Mouse (Mus musculus) intestine, embryonic 14.5 days (tissue): ENCODE measurements at regions not wholly inside any gene's neighbourhood (a gene's known extent, or its start where the extent isn't known, plus 50 kb on each side); places are given as distances from the start of the nearest gene placed in this dataset.

Experiments
- ATAC-seq: fragments of 200-750 bp; cut with Nextera tagmentation; replicated peaks from 2 replicates; pipeline ENCODE4 v1.8.0; 2017; ENCODE audit warnings: low read depth, moderate number of reproducible peaks, moderate TSS enrichment, moderate library complexity; ENCODE audit not compliant: low FRiP score, low TSS enrichment
- DNase-seq: peaks from one replicate; pipeline ENCODE4 v3.0.0-alpha.2; 2018; ENCODE audit warnings: low spot score
- H3K27ac ChIP-seq: fragments of 300-500 bp; sonication (generic); 2 replicates; pipeline ENCODE4 v1.5.1; 2014; ENCODE audit warnings: low read depth, mild to moderate bottlenecking, control low read depth
- H3K27me3 ChIP-seq: fragments of 300-500 bp; sonication (generic); replicated peaks from 2 replicates; pipeline ENCODE4 v1.6.1; 2014; ENCODE audit warnings: low read length, control low read depth; ENCODE audit not compliant: control insufficient read depth, insufficient read depth
- H3K36me3 ChIP-seq: fragments of 300-500 bp; sonication (generic); 2 replicates; pipeline ENCODE4 v1.6.1; 2014; ENCODE audit warnings: low read length, control low read depth; ENCODE audit not compliant: control insufficient read depth, insufficient read depth
- H3K4me1 ChIP-seq: fragments of 300-500 bp; sonication (generic); replicated peaks from 2 replicates; pipeline ENCODE4 v1.6.1; 2014; ENCODE audit warnings: low read length, control low read depth, mixed read lengths; ENCODE audit not compliant: control insufficient read depth, insufficient read depth
- H3K4me2 ChIP-seq: fragments of 300-500 bp; sonication (generic); 2 replicates; pipeline ENCODE4 v1.6.1; 2014; ENCODE audit warnings: low read length
- H3K4me3 ChIP-seq: fragments of 300-500 bp; sonication (generic); 2 replicates; pipeline ENCODE4 v1.5.1; 2014; ENCODE audit warnings: low read depth, low read length, control low read depth, mixed read lengths
- H3K9ac ChIP-seq: fragments of 300-500 bp; sonication (generic); 2 replicates; pipeline ENCODE4 v1.6.1; 2014; ENCODE audit warnings: mild to moderate bottlenecking, low read length
- H3K9me3 ChIP-seq: fragments of 300-500 bp; sonication (generic); 2 replicates; pipeline ENCODE4 v1.6.1; 2016; ENCODE audit warnings: low read length, control low read depth; ENCODE audit not compliant: control insufficient read depth
- WGBS: fragments of 180-500 bp; shearing (Covaris S2); extraction: QIAGEN DNeasy Blood & Tissue Kit; methylation state at CpG from one replicate; pipeline ENCODE4 v1.1.7; 2014; 5-methylcytosine and 5-hydroxymethylcytosine counted together

GRCm38 (mm10) chr10:66850972-66851478 is 244.9 kb upstream of the Jmjd1c start:
- WGBS, result 71% methylated on average over 4 of the region's 4 CpGs
- H3K9ac ChIP-seq, result no peak overlapping the region
- ATAC-seq (no peak), DNase-seq (no peak)
- H3K4me3 ChIP-seq, result no peak overlapping the region
- H3K27ac ChIP-seq, result no peak overlapping the region
- no peaks in the 10 kb centered on the region for H3K27me3 ChIP-seq
- H3K9me3 ChIP-seq, result 0 out of 2 replicates have a peak, but pooled peaks cover 2% of the 10 kb centered on the region
- no peak overlapping the region for H3K4me2 ChIP-seq
- H3K36me3 ChIP-seq, result no peaks in the 10 kb centered on the region
- H3K4me1 ChIP-seq, result no peaks in the 10 kb centered on the region

- Histone ChIP-seq H3K4me1 (no peaks in the 10 kb centered on the region), H3K36me3 (no peaks in the 10 kb centered on the region), H3K9me3 (0 out of 2 replicates have a peak, but pooled peaks cover 2% of the 10 kb centered on the region), H3K27me3 (no peaks in the 10 kb centered on the region), H3K9ac (no peak overlapping the region), H3K27ac (no peak overlapping the region), H3K4me3 (no peak overlapping the region), H3K4me2 (no peak overlapping the region)
- 54% methylated on average over 5 of the region's 5 CpGs for WGBS
- ATAC-seq (no peak), DNase-seq (no peak)
Measured at GRCm38 (mm10) chr10:66851841-66852240, 244.1 kb upstream of the Jmjd1c start.

GRCm38 (mm10) chr10:66852708-66853107 is 243.2 kb upstream of the Jmjd1c start:
- WGBS, result 57% methylated on average over 5 of the region's 5 CpGs
- Histone ChIP-seq H3K4me3 (no peak overlapping the region), H3K9ac (no peak overlapping the region), H3K4me1 (no peaks in the 10 kb centered on the region), H3K27me3 (no peaks in the 10 kb centered on the region), H3K4me2 (no peak overlapping the region), H3K36me3 (no peaks in the 10 kb centered on the region), H3K9me3 (0 out of 2 replicates have a peak, but pooled peaks cover 2% of the 10 kb centered on the region), H3K27ac (no peak overlapping the region)
- DNase-seq, result no peak
- no peak for ATAC-seq

GRCm38 (mm10) chr10:66853258-66853657 is 242.7 kb upstream of the Jmjd1c start:
- H3K27me3 ChIP-seq, result no peaks in the 10 kb centered on the region
- H3K4me3 ChIP-seq, result no peak overlapping the region
- ATAC-seq, result no peak
- H3K4me2 ChIP-seq, result peak overlapping the region; percentile 35; the same call in 1 of the 2 replicates
- peak; percentile 91 for DNase-seq
- no peak overlapping the region for H3K27ac ChIP-seq
- H3K36me3 ChIP-seq, result no peaks in the 10 kb centered on the region
- H3K4me1 ChIP-seq, result no peaks in the 10 kb centered on the region
- H3K9me3 ChIP-seq, result 0 out of 2 replicates have a peak, but pooled peaks cover 2% of the 10 kb centered on the region
- WGBS, result 9% methylated on average over 13 of the region's 13 CpGs
- H3K9ac ChIP-seq, result no peak overlapping the region

GRCm38 (mm10) chr10:66854895-66855294 is 241.0 kb upstream of the Jmjd1c start:
- DNase-seq (no peak), ATAC-seq (no peak)
- Histone ChIP-seq H3K27me3 (no peaks in the 10 kb centered on the region), H3K4me1 (no peaks in the 10 kb centered on the region), H3K4me2 (no peak overlapping the region), H3K36me3 (no peaks in the 10 kb centered on the region), H3K9ac (no peak overlapping the region), H3K27ac (no peak overlapping the region), H3K4me3 (no peak overlapping the region), H3K9me3 (0 out of 2 replicates have a peak, but pooled peaks cover 2% of the 10 kb centered on the region)
- WGBS, result 92% methylated on average over 9 of the region's 9 CpGs

- 85% methylated on average over 7 of the region's 7 CpGs for WGBS
- ATAC-seq, result no peak
- 0 out of 2 replicates have a peak, but pooled peaks cover 2% of the 10 kb centered on the region for H3K9me3 ChIP-seq
- H3K4me2 ChIP-seq, result no peak overlapping the region
- H3K4me1 ChIP-seq, result no peaks in the 10 kb centered on the region
- no peak for DNase-seq
- H3K9ac ChIP-seq, result no peak overlapping the region
- no peak overlapping the region for H3K4me3 ChIP-seq
- H3K36me3 ChIP-seq, result no peaks in the 10 kb centered on the region
- H3K27ac ChIP-seq, result no peak overlapping the region
- no peaks in the 10 kb centered on the region for H3K27me3 ChIP-seq
Measured at GRCm38 (mm10) chr10:66857330-66857729, 238.6 kb upstream of the Jmjd1c start.

GRCm38 (mm10) chr10:66861421-66861820 is 234.5 kb upstream of the Jmjd1c start:
- DNase-seq (no peak), ATAC-seq (no peak)
- Histone ChIP-seq H3K4me1 (no peaks in the 10 kb centered on the region), H3K27ac (no peak overlapping the region), H3K9ac (no peak overlapping the region), H3K9me3 (no peaks in the 10 kb centered on the region), H3K27me3 (no peaks in the 10 kb centered on the region), H3K36me3 (no peaks in the 10 kb centered on the region), H3K4me2 (no peak overlapping the region), H3K4me3 (no peak overlapping the region)
- WGBS, result 63% methylated on average over 1 of the region's 1 CpGs

GRCm38 (mm10) chr10:66864161-66864862 is 231.6 kb upstream of the Jmjd1c start:
- Histone ChIP-seq H3K36me3 (no peaks in the 10 kb centered on the region), H3K27me3 (no peaks in the 10 kb centered on the region), H3K9ac (no peak overlapping the region), H3K4me3 (no peak overlapping the region), H3K4me2 (no peak overlapping the region), H3K9me3 (no peaks in the 10 kb centered on the region), H3K27ac (no peak overlapping the region; the same call in 1 of the 2 replicates), H3K4me1 (no peaks in the 10 kb centered on the region)
- WGBS, result 61% methylated on average over 14 of the region's 14 CpGs
- no peak for ATAC-seq
- no peak for DNase-seq
